Mouse (Mus musculus): Measurements from ENCODE around the gene Ccr4.

DNA sequence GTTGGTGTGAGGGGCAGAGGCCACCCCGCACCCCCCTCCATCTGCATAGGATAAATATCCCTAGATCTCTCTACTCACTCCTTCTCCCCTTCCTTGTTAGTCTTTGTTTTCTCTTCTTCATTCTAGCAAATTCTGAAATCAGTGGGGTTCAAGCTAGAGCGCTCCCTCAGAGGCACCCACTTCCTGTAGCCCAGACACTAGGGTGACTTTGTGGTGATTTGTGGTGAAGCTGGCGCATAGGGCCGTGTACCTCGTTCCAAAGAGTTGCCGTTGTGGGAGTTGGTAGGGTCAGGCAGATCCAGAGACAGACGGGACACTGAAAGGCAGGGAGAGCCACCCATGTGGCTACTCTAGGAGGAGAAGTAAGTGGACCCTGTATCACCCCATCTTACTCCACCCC lies 42.1 kb downstream of the Ccr4 start:
- no peak for TF ChIP-seq CTCF (IDR thresholded peaks at IDR 0.05; ENCODE audit: low read depth, low read length)
- no peak for TF ChIP-seq POLR2A (IDR thresholded peaks at IDR 0.05; ENCODE audit: insufficient read depth, low read length)
- TF ChIP-seq EP300 (IDR thresholded peaks at IDR 0.05; ENCODE audit: insufficient read depth, low read depth, low read length) = no peak
